Mouse (Mus musculus) fat pad, adult 2 months (tissue): ENCODE data around the gene Vmn2r66.

Experiments
- DNase-seq: peaks from one replicate; pipeline ENCODE4 v3.0.0-alpha.2; 2011; ENCODE audit warnings: low read depth, low spot score; ENCODE audit errors: extremely low read depth

Vmn2r66 gene

DNA sequence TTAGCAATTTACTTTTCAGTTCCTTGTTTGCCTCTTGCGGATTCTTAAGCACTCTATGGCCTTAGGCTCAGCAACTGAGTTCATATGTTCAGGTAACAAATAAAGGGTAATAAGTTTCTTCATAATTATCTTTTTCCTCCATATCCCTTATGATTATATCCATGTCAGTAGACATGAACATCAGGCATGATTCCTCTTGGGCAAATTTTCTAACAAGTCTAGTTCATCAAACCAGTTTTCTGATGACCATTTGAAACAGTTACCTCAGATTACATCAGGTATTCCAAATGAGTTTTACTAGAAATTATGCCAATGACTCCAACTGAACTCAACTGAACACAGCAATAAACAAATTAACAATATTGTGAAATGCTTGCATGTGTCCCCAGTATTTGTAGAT, at the start of gene Vmn2r66:
Vmn2r66 (minus strand) TSS at position 101 of the 400 bp plus-strand sequence.
- DNase-seq, result no peak

GRCm38 (mm10) chr7:84996694-84997093, 15.4 kb downstream of the Vmn2r66 start:
- no peak for DNase-seq

DNA sequence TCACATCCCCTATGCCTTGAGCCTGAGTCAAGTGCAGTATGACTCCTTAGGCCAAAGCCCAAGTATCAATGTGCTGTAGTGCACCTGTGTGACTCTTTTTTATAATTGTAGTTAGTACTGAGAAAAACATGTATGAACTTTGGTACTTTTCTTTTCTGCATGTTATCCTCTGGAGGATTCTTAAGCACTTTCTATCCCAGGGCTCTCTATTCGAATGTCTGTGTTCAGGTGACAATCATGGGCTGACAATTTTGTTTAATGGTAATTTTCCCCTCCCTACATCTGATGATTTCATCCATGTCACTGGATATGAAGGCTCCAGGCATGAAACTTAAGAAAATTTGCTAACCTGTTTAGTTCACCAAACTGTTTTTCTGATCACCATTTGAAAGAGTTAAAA, 48.1 kb downstream of the Vmn2r66 start, which contains the start of gene Vmn2r65:
Vmn2r65 (minus strand) TSS at position 101 of the 400 bp plus-strand sequence.
- DNase-seq, result no peak
